Mouse (Mus musculus): ENCODE data around the gene P2rx1. TPM values are rescaled to one million over a fixed set of nuclear protein-coding genes. Genes with fewer than 3 reads are reported as not detected.

The P2rx1 gene
- polyA plus RNA-seq, 1 experiment = not detected

DNA sequence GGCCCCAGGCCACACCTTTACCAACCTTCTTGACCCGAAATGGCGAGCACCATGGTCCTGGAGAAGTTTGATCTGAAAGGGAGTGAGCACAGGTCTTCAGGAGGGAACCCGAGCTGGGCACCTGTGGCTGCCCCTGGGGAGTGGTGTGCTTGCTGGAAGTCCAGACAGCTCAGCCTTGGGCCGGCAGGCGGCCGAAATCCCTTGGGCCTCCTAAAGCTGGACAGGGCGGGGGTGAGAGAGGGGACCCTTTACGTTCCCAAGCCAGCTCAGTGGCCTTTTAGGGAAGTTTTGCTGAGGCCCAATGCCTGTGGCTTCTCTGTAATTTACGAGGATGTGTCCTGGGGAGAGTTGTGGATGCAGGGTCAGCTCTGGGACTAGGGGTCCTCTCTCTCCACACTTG lies 8.2 kb upstream of the P2rx1 start:
- H3K4me3 ChIP-seq (ENCODE audit: low read depth, low read length) = no peak overlapping the region
- H3K9me3 ChIP-seq (replicated peaks; ENCODE audit: control insufficient read depth, insufficient read depth, low read length, poor library complexity, severe bottlenecking) = no peaks in the 10 kb centered on the region
- H3K27ac ChIP-seq (ENCODE audit: insufficient read depth, low read length) = no peak overlapping the region
- H3K36me3 ChIP-seq (ENCODE audit: control insufficient read depth, insufficient read depth, low read length, poor library complexity, severe bottlenecking) = no peaks in the 10 kb centered on the region
- TF ChIP-seq CTCF (IDR thresholded peaks at IDR 0.05; ENCODE audit: low read depth, low read length) (no peak), EP300 (IDR thresholded peaks at IDR 0.05; ENCODE audit: insufficient read depth, low read depth, low read length) (no peak), POLR2A (IDR thresholded peaks at IDR 0.05; ENCODE audit: insufficient read depth, low read length) (no peak)
- H3K4me1 ChIP-seq (ENCODE audit: control insufficient read depth, insufficient read depth, low read length) = no peaks in the 10 kb centered on the region
- no peak overlapping the region for H3K9ac ChIP-seq (ENCODE audit: low read depth, poor library complexity, severe bottlenecking)
- H3K27me3 ChIP-seq (ENCODE audit: control insufficient read depth, insufficient read depth, low read length, poor library complexity, severe bottlenecking) = no peaks in the 10 kb centered on the region

- H3K27ac ChIP-seq (ENCODE audit: insufficient read depth, low read length) = no peak overlapping the region
- no peak for TF ChIP-seq CTCF (IDR thresholded peaks at IDR 0.05; ENCODE audit: low read depth, low read length)
- no peak for TF ChIP-seq EP300 (IDR thresholded peaks at IDR 0.05; ENCODE audit: insufficient read depth, low read depth, low read length)
- TF ChIP-seq POLR2A (IDR thresholded peaks at IDR 0.05; ENCODE audit: insufficient read depth, low read length) = no peak
Observed at GRCm38 (mm10) chr11:72991961-72992360, 6.9 kb upstream of the P2rx1 start.

GRCm38 (mm10) chr11:72996346-72996745 lies 2.6 kb upstream of the P2rx1 start:
- H3K36me3 ChIP-seq (ENCODE audit: control insufficient read depth, insufficient read depth, low read length, poor library complexity, severe bottlenecking) = no peaks in the 10 kb centered on the region
- no peak overlapping the region for H3K9ac ChIP-seq (ENCODE audit: low read depth, poor library complexity, severe bottlenecking)
- no peaks in the 10 kb centered on the region for H3K4me1 ChIP-seq (ENCODE audit: control insufficient read depth, insufficient read depth, low read length)
- H3K27ac ChIP-seq (ENCODE audit: insufficient read depth, low read length) = no peak overlapping the region
- H3K27me3 ChIP-seq (ENCODE audit: control insufficient read depth, insufficient read depth, low read length, poor library complexity, severe bottlenecking) = no peaks in the 10 kb centered on the region
- TF ChIP-seq POLR2A (IDR thresholded peaks at IDR 0.05; ENCODE audit: insufficient read depth, low read length) = no peak
- H3K4me3 ChIP-seq (ENCODE audit: low read depth, low read length) = no peak overlapping the region
- no peaks in the 10 kb centered on the region for H3K9me3 ChIP-seq (replicated peaks; ENCODE audit: control insufficient read depth, insufficient read depth, low read length, poor library complexity, severe bottlenecking)

More at GRCm38 (mm10) chr11:72991961-72992360, 6.9 kb upstream of the P2rx1 start:
- Histone ChIP-seq H3K36me3 (ENCODE audit: control insufficient read depth, insufficient read depth, low read length, poor library complexity, severe bottlenecking) (no peaks in the 10 kb centered on the region), H3K9me3 (replicated peaks; ENCODE audit: control insufficient read depth, insufficient read depth, low read length, poor library complexity, severe bottlenecking) (no peaks in the 10 kb centered on the region), H3K27me3 (ENCODE audit: control insufficient read depth, insufficient read depth, low read length, poor library complexity, severe bottlenecking) (no peaks in the 10 kb centered on the region), H3K4me3 (ENCODE audit: low read depth, low read length) (no peak overlapping the region), H3K4me1 (ENCODE audit: control insufficient read depth, insufficient read depth, low read length) (no peaks in the 10 kb centered on the region), H3K9ac (ENCODE audit: low read depth, poor library complexity, severe bottlenecking) (no peak overlapping the region)

- Histone ChIP-seq H3K4me1 (ENCODE audit: control insufficient read depth, insufficient read depth, low read length) (no peaks in the 10 kb centered on the region), H3K27me3 (ENCODE audit: control insufficient read depth, insufficient read depth, low read length, poor library complexity, severe bottlenecking) (no peaks in the 10 kb centered on the region), H3K4me3 (ENCODE audit: low read depth, low read length) (no peak overlapping the region), H3K36me3 (ENCODE audit: control insufficient read depth, insufficient read depth, low read length, poor library complexity, severe bottlenecking) (no peaks in the 10 kb centered on the region), H3K27ac (ENCODE audit: insufficient read depth, low read length) (no peak overlapping the region), H3K9ac (ENCODE audit: low read depth, poor library complexity, severe bottlenecking) (no peak overlapping the region), H3K9me3 (replicated peaks; ENCODE audit: control insufficient read depth, insufficient read depth, low read length, poor library complexity, severe bottlenecking) (no peaks in the 10 kb centered on the region)
- no peak for TF ChIP-seq CTCF (IDR thresholded peaks at IDR 0.05; ENCODE audit: low read depth, low read length)
Observed at GRCm38 (mm10) chr11:72996781-72997180, 2.1 kb upstream of the P2rx1 start.

DNA sequence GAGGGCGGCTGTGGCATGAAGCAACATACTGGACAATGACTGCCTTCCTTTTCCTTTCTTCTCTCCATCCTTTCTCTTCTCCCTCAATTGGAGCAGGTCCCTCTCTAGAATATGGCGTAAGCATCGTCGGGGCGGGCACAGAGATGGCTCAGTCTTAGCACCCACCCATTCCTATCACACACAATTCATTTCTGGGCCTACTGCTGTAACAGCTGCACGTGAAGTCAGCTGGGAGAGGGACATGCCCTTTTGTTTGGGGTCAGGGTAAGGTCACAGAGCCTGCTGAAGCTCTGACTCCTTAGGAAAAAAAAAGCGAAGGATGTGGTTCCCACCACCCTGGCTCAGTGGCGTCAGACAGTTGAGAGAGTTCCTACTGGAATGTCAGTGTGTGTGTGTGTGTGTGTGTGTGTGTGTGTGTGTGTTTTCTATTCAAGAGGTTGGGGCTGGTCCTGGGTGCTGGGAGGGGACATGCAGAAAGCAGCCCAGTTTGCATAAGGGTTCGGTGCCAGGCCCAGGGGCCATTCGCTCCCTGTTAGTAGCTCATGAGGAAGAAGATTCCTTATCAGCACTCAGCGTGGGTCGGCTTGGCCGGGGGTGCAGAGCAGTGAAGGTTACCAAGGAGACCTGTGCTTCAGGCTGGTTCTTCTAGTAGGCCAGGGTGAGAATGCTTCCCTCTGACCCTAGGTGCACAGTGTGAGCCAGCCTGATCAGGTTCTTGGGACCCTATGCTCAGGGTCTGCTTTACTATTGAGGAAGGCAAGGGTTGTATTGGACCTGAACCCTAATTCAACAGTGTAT lies 1.2 kb upstream of the P2rx1 start:
- Histone ChIP-seq H3K9ac (ENCODE audit: low read depth, poor library complexity, severe bottlenecking) (no peak overlapping the region), H3K4me3 (ENCODE audit: low read depth, low read length) (no peak overlapping the region), H3K4me1 (ENCODE audit: control insufficient read depth, insufficient read depth, low read length) (no peaks in the 10 kb centered on the region), H3K27me3 (ENCODE audit: control insufficient read depth, insufficient read depth, low read length, poor library complexity, severe bottlenecking) (no peaks in the 10 kb centered on the region), H3K9me3 (replicated peaks; ENCODE audit: control insufficient read depth, insufficient read depth, low read length, poor library complexity, severe bottlenecking) (no peaks in the 10 kb centered on the region), H3K36me3 (ENCODE audit: control insufficient read depth, insufficient read depth, low read length, poor library complexity, severe bottlenecking) (no peaks in the 10 kb centered on the region), H3K27ac (ENCODE audit: insufficient read depth, low read length) (no peak overlapping the region)
- no peak for TF ChIP-seq EP300 (IDR thresholded peaks at IDR 0.05; ENCODE audit: insufficient read depth, low read depth, low read length)
- no peak for TF ChIP-seq POLR2A (IDR thresholded peaks at IDR 0.05; ENCODE audit: insufficient read depth, low read length)
- no peak for TF ChIP-seq CTCF (IDR thresholded peaks at IDR 0.05; ENCODE audit: low read depth, low read length)

DNA sequence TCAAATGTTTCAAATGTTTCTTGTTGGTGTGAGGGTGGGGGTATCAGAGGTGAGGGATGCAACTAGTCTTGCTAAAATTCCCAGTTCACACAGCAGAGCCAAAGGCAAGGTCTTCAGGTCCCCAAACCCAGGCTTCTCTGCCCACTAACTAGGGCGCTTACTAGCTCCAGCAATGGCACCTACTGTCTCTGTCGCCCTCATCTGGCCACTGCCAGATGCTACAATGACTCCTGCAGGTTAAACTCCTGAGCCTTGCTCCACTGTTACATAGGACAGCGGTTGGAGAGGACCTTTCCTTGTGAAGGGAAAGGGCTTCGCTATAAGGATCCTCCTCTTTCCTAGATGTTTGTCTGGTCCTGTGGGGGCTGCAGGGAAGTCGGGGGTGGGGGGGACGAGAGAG lies 2.1 kb downstream of the P2rx1 start:
- H3K27me3 ChIP-seq (ENCODE audit: control insufficient read depth, insufficient read depth, low read length, poor library complexity, severe bottlenecking) = no peaks in the 10 kb centered on the region
- TF ChIP-seq CTCF (IDR thresholded peaks at IDR 0.05; ENCODE audit: low read depth, low read length) (peak; percentile 97), EP300 (IDR thresholded peaks at IDR 0.05; ENCODE audit: insufficient read depth, low read depth, low read length) (no peak)
- no peak overlapping the region for H3K4me3 ChIP-seq (ENCODE audit: low read depth, low read length)
- no peaks in the 10 kb centered on the region for H3K36me3 ChIP-seq (ENCODE audit: control insufficient read depth, insufficient read depth, low read length, poor library complexity, severe bottlenecking)
- no peak overlapping the region for H3K27ac ChIP-seq (ENCODE audit: insufficient read depth, low read length)
- no peaks in the 10 kb centered on the region for H3K4me1 ChIP-seq (ENCODE audit: control insufficient read depth, insufficient read depth, low read length)
- no peaks in the 10 kb centered on the region for H3K9me3 ChIP-seq (replicated peaks; ENCODE audit: control insufficient read depth, insufficient read depth, low read length, poor library complexity, severe bottlenecking)
- H3K9ac ChIP-seq (ENCODE audit: low read depth, poor library complexity, severe bottlenecking) = no peak overlapping the region

Data from ES-Bruce4 (cell line).